Mouse (Mus musculus): Measurements from ENCODE around the gene Ddx39b.

DNA sequence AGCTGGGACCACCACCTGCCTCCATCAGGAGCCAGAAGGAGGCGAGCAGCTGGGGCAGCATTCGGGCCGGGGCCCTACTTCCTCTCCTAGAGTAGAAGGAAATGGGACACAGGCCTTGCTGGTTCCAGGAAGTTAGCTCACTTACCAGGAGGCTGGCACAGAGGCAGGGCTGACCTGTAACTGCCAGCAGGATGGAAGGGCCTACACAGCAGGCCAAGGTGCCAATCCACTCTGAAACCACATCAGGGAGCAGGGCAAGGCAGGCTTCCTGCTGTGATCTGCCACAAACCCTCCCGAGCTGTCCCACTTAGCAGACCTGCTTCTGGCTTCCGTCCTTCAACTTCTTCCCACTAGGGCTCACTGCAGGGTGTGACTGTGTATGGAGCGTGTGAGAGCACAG, 19.2 kb upstream of the Ddx39b start:
- no peak for TF ChIP-seq CTCF (IDR thresholded peaks at IDR 0.05 in 2 of 3, conservative IDR thresholded peaks at IDR 0.05 in 1 of 3; ENCODE audit: control insufficient read depth in 1 of 3, insufficient read depth in 1 of 3, low read depth in 2 of 3, low read length in 3 of 3, poor library complexity in 1 of 3, severe bottlenecking in 1 of 3)
- no peak for TF ChIP-seq GATA1 (IDR thresholded peaks at IDR 0.05; ENCODE audit: low read depth, low read length)
